Mouse (Mus musculus): Measurements from ENCODE around the gene Lrrc4c.

GRCm38 (mm10) chr2:97435616-97436015 lies 1117.6 kb downstream of the Lrrc4c start:
- TF ChIP-seq CTCF (IDR thresholded peaks at IDR 0.05; ENCODE audit: insufficient read depth, low read length) (no peak), POLR2A (IDR thresholded peaks at IDR 0.05; ENCODE audit: borderline replicate concordance, extremely low read depth, low read depth, low read length) (no peak)
